Mouse (Mus musculus): ENCODE measurements around the gene 1700029H14Rik. TPM values are rescaled to one million over a fixed set of nuclear protein-coding genes. Genes with fewer than 3 reads are reported as not detected.

Gene 1700029H14Rik
- total RNA-seq, 2 experiments from 2014 or later: not detected

GRCm38 (mm10) chr8:13506849-13507248 is 55.4 kb downstream of the 1700029H14Rik start:
- DNase-seq (ENCODE audit: low spot score in 2 of 2): no peak

DNA sequence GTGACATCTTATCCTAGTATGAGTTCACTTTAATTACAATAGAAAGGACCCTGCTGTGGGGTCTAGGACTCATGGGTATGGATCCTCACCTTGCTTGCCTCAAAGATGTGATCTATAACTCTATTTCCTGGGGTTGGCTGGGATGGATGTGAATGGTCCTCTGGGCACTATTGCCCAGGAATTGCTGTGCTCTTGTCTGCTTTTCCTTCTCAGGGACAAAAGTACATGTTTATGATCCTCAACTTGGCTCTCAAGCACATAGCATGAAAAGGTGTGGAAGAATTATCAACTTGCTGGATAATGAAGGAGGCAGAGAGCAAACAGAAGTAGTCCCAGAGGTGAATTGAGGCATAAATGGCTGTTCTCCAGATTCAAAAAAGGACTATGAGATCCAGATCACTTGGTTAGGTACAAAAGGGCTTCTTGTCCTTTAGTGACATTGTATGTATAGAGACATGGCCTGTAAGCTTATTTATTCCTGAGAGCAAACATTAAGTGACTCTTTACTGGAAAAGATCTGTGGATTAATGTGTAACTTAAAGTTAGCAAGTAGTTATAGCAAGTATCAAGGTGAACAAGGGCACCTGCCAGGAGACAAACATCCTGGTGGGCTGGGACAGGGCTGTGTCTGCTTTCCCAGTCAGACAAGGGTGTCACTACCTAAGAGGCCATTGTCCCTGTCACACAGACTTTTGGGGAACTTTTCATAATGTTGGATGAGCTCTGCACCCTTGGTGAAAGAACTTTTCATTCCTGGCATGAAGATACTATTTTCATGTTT is 57.2 kb downstream of the 1700029H14Rik start:
- DNase-seq (ENCODE audit: low spot score in 2 of 2): no peak

DNA sequence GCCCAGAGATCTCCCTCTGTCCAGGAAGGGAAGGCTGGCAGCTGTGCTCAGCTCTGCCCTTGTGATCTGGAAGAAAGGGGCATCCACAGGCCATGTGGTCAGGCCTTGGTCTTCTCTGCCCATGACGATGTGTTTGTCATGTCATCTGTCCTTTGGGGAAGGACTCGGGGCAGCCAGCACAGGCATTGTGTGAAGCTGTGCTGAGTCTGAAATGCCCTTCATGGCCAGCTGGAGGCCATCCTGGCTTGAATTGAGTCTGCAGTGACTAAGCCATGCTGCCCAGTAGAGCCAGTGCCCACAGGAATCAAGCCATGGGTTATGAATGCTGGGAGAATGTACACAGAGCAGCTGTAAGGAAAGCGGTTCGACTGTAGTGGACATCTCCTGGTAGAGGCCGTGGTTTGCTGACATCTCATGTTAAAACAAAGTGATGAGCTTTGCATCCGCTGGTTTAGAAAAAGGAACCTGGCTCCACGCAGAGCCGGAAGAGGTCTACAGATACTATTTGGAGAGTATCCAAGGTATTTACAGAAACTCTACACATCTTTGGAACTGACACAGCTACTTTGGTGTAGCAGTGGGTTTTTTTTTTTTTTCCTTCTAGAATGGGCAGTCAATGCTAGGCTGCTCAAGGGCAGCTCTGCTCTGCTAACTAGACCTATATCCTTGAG is 58.2 kb downstream of the 1700029H14Rik start:
- DNase-seq (ENCODE audit: low spot score in 2 of 2): no peak

- DNase-seq (ENCODE audit: low spot score in 2 of 2): no peak
Observed at GRCm38 (mm10) chr8:13501221-13501620, 61.0 kb downstream of the 1700029H14Rik start.

Other genes with a start within 250 kb of the 1700029H14Rik start
- gene Tfdp1, start 223.7 kb downstream of the 1700029H14Rik start, total RNA-seq (2021): 10 to 100 TPM; 50.1 to 59.3 TPM
- gene Atp4b, start 165.6 kb downstream of the 1700029H14Rik start, total RNA-seq (2021): not detected
- not detected for gene Grk1, start 157.4 kb downstream of the 1700029H14Rik start, total RNA-seq (2021)
- gene Tmem255b, start 127.3 kb downstream of the 1700029H14Rik start, total RNA-seq (2021): 1 to 10 TPM; 4.3 to 4.7 TPM
- gene Gas6, start 68.0 kb downstream of the 1700029H14Rik start, total RNA-seq (2021): 100 to 1,000 TPM in 1 of 2 experiments, 10 to 100 TPM in 1; 95.8 to 103 TPM
- gene Rasa3, start 115.1 kb upstream of the 1700029H14Rik start, total RNA-seq (2021): 10 to 100 TPM; 65.6 to 72.9 TPM
- gene Cfap97d2, start 143.4 kb upstream of the 1700029H14Rik start, total RNA-seq (2021): 1 to 10 TPM; 1.3 TPM
- 10 to 100 TPM; 46.3 to 47.7 TPM for gene Cdc16, start 195.2 kb upstream of the 1700029H14Rik start, total RNA-seq (2021)
- gene Upf3a, start 223.2 kb upstream of the 1700029H14Rik start, total RNA-seq (2021): 10 to 100 TPM; 32.6 to 34.0 TPM

All from left cerebral cortex, adult 18-20 months (tissue).